Mouse (Mus musculus) midbrain, postnatal 0 days (tissue): Measurements from ENCODE around the gene Fmod. TPM values are rescaled to one million over a fixed set of nuclear protein-coding genes. Genes with fewer than 3 reads are reported as not detected.

Experiments used
- ATAC-seq: fragments of 200-750 bp; cut with Nextera tagmentation; 2 replicates; pipeline ENCODE4 v1.8.0; 2017; ENCODE audit warnings: moderate number of reproducible peaks, mild to moderate bottlenecking, moderate TSS enrichment, moderate library complexity; ENCODE audit not compliant: low FRiP score
- DNase-seq: peaks from one replicate; pipeline ENCODE4 v3.0.0-alpha.2; 2015; ENCODE audit warnings: low spot score
- H3K27ac ChIP-seq: fragments of 300-500 bp; sonication (generic); 2 replicates; pipeline ENCODE4 v1.5.1; 2014; ENCODE audit warnings: low read depth, mild to moderate bottlenecking, low read length, mixed read lengths
- H3K27me3 ChIP-seq: fragments of 300-500 bp; sonication (generic); 2 replicates; pipeline ENCODE4 v1.6.1; 2014; ENCODE audit warnings: low read length, control low read depth, mixed read lengths; ENCODE audit not compliant: insufficient read depth
- H3K36me3 ChIP-seq: fragments of 300-500 bp; sonication (generic); 2 replicates; pipeline ENCODE4 v1.6.1; 2014; ENCODE audit warnings: low read length, control low read depth, mixed read lengths; ENCODE audit not compliant: insufficient read depth
- H3K4me1 ChIP-seq: fragments of 300-500 bp; sonication (generic); 2 replicates; pipeline ENCODE4 v1.6.1; 2014; ENCODE audit warnings: mild to moderate bottlenecking, control low read depth, antibody characterized with exemption, low read length, mixed read lengths; ENCODE audit not compliant: insufficient read depth
- H3K4me2 ChIP-seq: fragments of 300-500 bp; sonication (generic); 2 replicates; pipeline ENCODE4 v1.6.1; 2014; ENCODE audit warnings: low read depth, mild to moderate bottlenecking, low read length, mixed read lengths; ENCODE audit not compliant: poor library complexity, severe bottlenecking
- H3K4me3 ChIP-seq: fragments of 300-500 bp; sonication (generic); 2 replicates; pipeline ENCODE4 v1.5.1; 2014; ENCODE audit warnings: low read depth, mild to moderate bottlenecking, low read length, moderate library complexity
- H3K9ac ChIP-seq: fragments of 300-500 bp; sonication (generic); replicated peaks from 2 replicates; pipeline ENCODE4 v1.6.1; 2014; ENCODE audit warnings: mild to moderate bottlenecking, low read length, moderate library complexity, mixed read lengths; ENCODE audit not compliant: poor library complexity, severe bottlenecking
- H3K9me3 ChIP-seq: fragments of 300-500 bp; sonication (generic); 2 replicates; pipeline ENCODE4 v1.6.1; 2016; ENCODE audit warnings: low read length, control low read depth
- CTCF ChIP-seq: IDR thresholded peaks from 2 replicates; pipeline ENCODE4 v1.5.1; 2016; ENCODE audit warnings: antibody characterized with exemption, mild to moderate bottlenecking
- WGBS: fragments of 180-500 bp; shearing (Covaris S2); extraction: QIAGEN DNeasy Blood & Tissue Kit; methylation state at CpG from one replicate; pipeline ENCODE4 v1.1.7; 2014; 5-methylcytosine and 5-hydroxymethylcytosine counted together
- polyA plus RNA-seq: library from polyadenylated mRNA; unstranded; fragments of >200 nt; fragmentation: Nextera tagmentation; extraction: Ambion mirVana; gene quantifications from 2 replicates; pipeline ENCODE4 v1.2.1, GENCODE M21; 2015
- total RNA-seq: library from RNA; depleted of rRNA; stranded (reverse); fragments of >200 nt; gene quantifications from 2 replicates; pipeline ENCODE4 v1.2.3, GENCODE M21; 2014

The Fmod gene
- total and polyA plus RNA-seq, 2 experiments from 2014 or later, result 17.1 to 24.8 TPM

GRCm38 (mm10) chr1:134067143-134067619 lies 30.1 kb downstream of the Fmod start:
- H3K4me2 ChIP-seq, result no peak overlapping the region; the same call in 1 of the 2 replicates
- ATAC-seq (peak; percentile 69), DNase-seq (peak; percentile 79)
- peaks cover 26% of the 10 kb centered on the region for H3K4me1 ChIP-seq
- H3K27me3 ChIP-seq, result no peaks in the 10 kb centered on the region
- WGBS, result 7% methylated on average over 8 of the region's 8 CpGs
- no peak overlapping the region for H3K4me3 ChIP-seq
- no peak overlapping the region for H3K9ac ChIP-seq
- TF ChIP-seq CTCF, result no peak
- no peaks in the 10 kb centered on the region for H3K36me3 ChIP-seq
- no peak overlapping the region for H3K27ac ChIP-seq
- H3K9me3 ChIP-seq, result no peaks in the 10 kb centered on the region

GRCm38 (mm10) chr1:134070099-134070669 lies 33.1 kb downstream of the Fmod start:
- 66% methylated on average over 8 of the region's 8 CpGs for WGBS
- no peaks in the 10 kb centered on the region for H3K27me3 ChIP-seq
- peaks cover 14% of the 10 kb centered on the region for H3K4me1 ChIP-seq
- H3K36me3 ChIP-seq, result no peaks in the 10 kb centered on the region
- H3K9ac ChIP-seq, result no peak overlapping the region
- no peak overlapping the region for H3K4me3 ChIP-seq
- no peak overlapping the region for H3K27ac ChIP-seq
- DNase-seq, result no peak
- H3K9me3 ChIP-seq, result no peaks in the 10 kb centered on the region
- no peak for TF ChIP-seq CTCF
- no peak overlapping the region for H3K4me2 ChIP-seq
- no peak for ATAC-seq

GRCm38 (mm10) chr1:134071411-134072018 lies 34.5 kb downstream of the Fmod start:
- no peak for DNase-seq
- ATAC-seq, result no peak

GRCm38 (mm10) chr1:134073061-134073564 lies 36.1 kb downstream of the Fmod start:
- Histone ChIP-seq H3K4me2 (no peak overlapping the region), H3K4me1 (peaks cover 13% of the 10 kb centered on the region; the same call in 1 of the 2 replicates), H3K9ac (no peak overlapping the region), H3K36me3 (no peaks in the 10 kb centered on the region), H3K27ac (no peak overlapping the region), H3K4me3 (no peak overlapping the region), H3K9me3 (no peaks in the 10 kb centered on the region), H3K27me3 (no peaks in the 10 kb centered on the region)
- no peak for DNase-seq
- TF ChIP-seq CTCF, result no peak
- WGBS, result 73% methylated on average over 6 of the region's 6 CpGs
- no peak for ATAC-seq

More at GRCm38 (mm10) chr1:134071411-134072018, 34.5 kb downstream of the Fmod start:
- H3K27ac ChIP-seq, result no peak overlapping the region
- H3K9ac ChIP-seq, result no peak overlapping the region; the same call in 1 of the 2 replicates
- H3K9me3 ChIP-seq, result no peaks in the 10 kb centered on the region
- no peak overlapping the region for H3K4me3 ChIP-seq
- H3K36me3 ChIP-seq, result no peaks in the 10 kb centered on the region
- no peaks in the 10 kb centered on the region for H3K27me3 ChIP-seq
- H3K4me1 ChIP-seq, result peaks cover 14% of the 10 kb centered on the region
- WGBS, result 35% methylated on average over 10 of the region's 10 CpGs
- H3K4me2 ChIP-seq, result no peak overlapping the region
- TF ChIP-seq CTCF, result no peak

- Histone ChIP-seq H3K36me3 (no peaks in the 10 kb centered on the region), H3K4me3 (no peak overlapping the region), H3K9me3 (no peaks in the 10 kb centered on the region), H3K27me3 (no peaks in the 10 kb centered on the region), H3K27ac (no peak overlapping the region), H3K4me1 (peaks cover 13% of the 10 kb centered on the region; the same call in 1 of the 2 replicates), H3K9ac (no peak overlapping the region), H3K4me2 (no peak overlapping the region)
- no peak for DNase-seq
- TF ChIP-seq CTCF, result no peak
- 91% methylated on average over 1 of the region's 1 CpGs for WGBS
- ATAC-seq, result no peak
Observed at GRCm38 (mm10) chr1:134073658-134074057, 36.6 kb downstream of the Fmod start.

- ATAC-seq, result no peak
- no peak for DNase-seq
- Histone ChIP-seq H3K9me3 (no peaks in the 10 kb centered on the region), H3K9ac (no peak overlapping the region), H3K4me1 (peaks cover 13% of the 10 kb centered on the region; the same call in 1 of the 2 replicates), H3K27me3 (no peaks in the 10 kb centered on the region), H3K27ac (no peak overlapping the region), H3K36me3 (no peaks in the 10 kb centered on the region), H3K4me3 (no peak overlapping the region), H3K4me2 (no peak overlapping the region)
- WGBS, result 30% methylated on average over 3 of the region's 3 CpGs
- no peak for TF ChIP-seq CTCF
Observed at GRCm38 (mm10) chr1:134074184-134074583, 37.1 kb downstream of the Fmod start.
